Mouse (Mus musculus): ENCODE data around the gene Adssl1. TPM values are rescaled to one million over a fixed set of nuclear protein-coding genes. Genes with fewer than 3 reads are reported as not detected.

Adssl1 gene
- polyA plus RNA-seq, 1 experiment from 2014 or later = 2.1 TPM

- ATAC-seq (replicated peaks; ENCODE audit: low FRiP score) (no peak), DNase-seq (ENCODE audit: low spot score) (no peak)
- no peaks in the 10 kb centered on the region for H3K9me3 ChIP-seq (ENCODE audit: control insufficient read depth, low read length)
- H3K9ac ChIP-seq (ENCODE audit: low read length) = no peak overlapping the region
- H3K36me3 ChIP-seq (ENCODE audit: control insufficient read depth, insufficient read depth, low read length) = peaks cover 5% of the 10 kb centered on the region; the same call in 1 of the 2 replicates
- H3K4me1 ChIP-seq (replicated peaks; ENCODE audit: control insufficient read depth, insufficient read depth, low read length) = no peaks in the 10 kb centered on the region; the same call in 1 of the 2 replicates
- WGBS = 97% methylated on average over 5 of the region's 5 CpGs
- H3K27ac ChIP-seq (ENCODE audit: low read depth, low read length) = no peak overlapping the region
- H3K4me3 ChIP-seq (ENCODE audit: low read depth, low read length) = no peak overlapping the region
- no peak overlapping the region for H3K4me2 ChIP-seq (ENCODE audit: low read depth, low read length, severe bottlenecking)
- H3K27me3 ChIP-seq (ENCODE audit: control insufficient read depth, insufficient read depth, low read length) = no peaks in the 10 kb centered on the region
Observed at GRCm38 (mm10) chr12:112648081-112648480, 28.2 kb downstream of the Adssl1 start.

GRCm38 (mm10) chr12:112651778-112652439 is 32.1 kb downstream of the Adssl1 start:
- H3K27ac ChIP-seq (ENCODE audit: low read depth, low read length) = no peak overlapping the region

GRCm38 (mm10) chr12:112653157-112653824 is 33.4 kb downstream of the Adssl1 start:
- ATAC-seq (replicated peaks; ENCODE audit: low FRiP score) (peak; percentile 60), DNase-seq (ENCODE audit: low spot score) (peak; percentile 88)
- WGBS = 59% methylated on average over 7 of the region's 7 CpGs
- H3K4me1 ChIP-seq (replicated peaks; ENCODE audit: control insufficient read depth, insufficient read depth, low read length) = no peaks in the 10 kb centered on the region
- no peaks in the 10 kb centered on the region for H3K9me3 ChIP-seq (ENCODE audit: control insufficient read depth, low read length)
- no peak overlapping the region for H3K27ac ChIP-seq (ENCODE audit: low read depth, low read length)
- no peaks in the 10 kb centered on the region for H3K27me3 ChIP-seq (ENCODE audit: control insufficient read depth, insufficient read depth, low read length)
- peaks cover 17% of the 10 kb centered on the region; the same call in 1 of the 2 replicates for H3K36me3 ChIP-seq (ENCODE audit: control insufficient read depth, insufficient read depth, low read length)
- no peak overlapping the region for H3K4me3 ChIP-seq (ENCODE audit: low read depth, low read length)
- H3K9ac ChIP-seq (ENCODE audit: low read length) = no peak overlapping the region
- no peak overlapping the region for H3K4me2 ChIP-seq (ENCODE audit: low read depth, low read length, severe bottlenecking)

More at GRCm38 (mm10) chr12:112651778-112652439, 32.1 kb downstream of the Adssl1 start:
- Histone ChIP-seq H3K9ac (ENCODE audit: low read length) (no peak overlapping the region), H3K4me3 (ENCODE audit: low read depth, low read length) (no peak overlapping the region), H3K9me3 (ENCODE audit: control insufficient read depth, low read length) (no peaks in the 10 kb centered on the region), H3K4me1 (replicated peaks; ENCODE audit: control insufficient read depth, insufficient read depth, low read length) (no peaks in the 10 kb centered on the region), H3K27me3 (ENCODE audit: control insufficient read depth, insufficient read depth, low read length) (no peaks in the 10 kb centered on the region), H3K4me2 (ENCODE audit: low read depth, low read length, severe bottlenecking) (no peak overlapping the region), H3K36me3 (ENCODE audit: control insufficient read depth, insufficient read depth, low read length) (peaks cover 8% of the 10 kb centered on the region; the same call in 1 of the 2 replicates)
- DNase-seq (ENCODE audit: low spot score) (no peak), ATAC-seq (replicated peaks; ENCODE audit: low FRiP score) (no peak)
- WGBS = 81% methylated on average over 5 of the region's 5 CpGs

GRCm38 (mm10) chr12:112654076-112654475 is 34.2 kb downstream of the Adssl1 start:
- Histone ChIP-seq H3K36me3 (ENCODE audit: control insufficient read depth, insufficient read depth, low read length) (peaks cover 25% of the 10 kb centered on the region), H3K4me2 (ENCODE audit: low read depth, low read length, severe bottlenecking) (no peak overlapping the region), H3K9me3 (ENCODE audit: control insufficient read depth, low read length) (no peaks in the 10 kb centered on the region), H3K4me1 (replicated peaks; ENCODE audit: control insufficient read depth, insufficient read depth, low read length) (no peaks in the 10 kb centered on the region), H3K4me3 (ENCODE audit: low read depth, low read length) (no peak overlapping the region), H3K9ac (ENCODE audit: low read length) (no peak overlapping the region), H3K27me3 (ENCODE audit: control insufficient read depth, insufficient read depth, low read length) (no peaks in the 10 kb centered on the region), H3K27ac (ENCODE audit: low read depth, low read length) (no peak overlapping the region)
- WGBS = 92% methylated on average over 5 of the region's 5 CpGs
- ATAC-seq (replicated peaks; ENCODE audit: low FRiP score) (no peak), DNase-seq (ENCODE audit: low spot score) (no peak)

- Histone ChIP-seq H3K27ac (ENCODE audit: low read depth, low read length) (no peak overlapping the region), H3K4me1 (replicated peaks; ENCODE audit: control insufficient read depth, insufficient read depth, low read length) (peaks cover 16% of the 10 kb centered on the region), H3K4me3 (ENCODE audit: low read depth, low read length) (no peak overlapping the region), H3K4me2 (ENCODE audit: low read depth, low read length, severe bottlenecking) (no peak overlapping the region), H3K36me3 (ENCODE audit: control insufficient read depth, insufficient read depth, low read length) (peaks cover 22% of the 10 kb centered on the region), H3K27me3 (ENCODE audit: control insufficient read depth, insufficient read depth, low read length) (no peaks in the 10 kb centered on the region), H3K9ac (ENCODE audit: low read length) (no peak overlapping the region), H3K9me3 (ENCODE audit: control insufficient read depth, low read length) (no peaks in the 10 kb centered on the region)
- WGBS = 95% methylated on average over 7 of the region's 7 CpGs
- ATAC-seq (replicated peaks; ENCODE audit: low FRiP score) = no peak
- DNase-seq (ENCODE audit: low spot score) = no peak
Observed at GRCm38 (mm10) chr12:112658619-112659018, 38.8 kb downstream of the Adssl1 start.

GRCm38 (mm10) chr12:112659109-112659508 is 39.3 kb downstream of the Adssl1 start:
- H3K36me3 ChIP-seq (ENCODE audit: control insufficient read depth, insufficient read depth, low read length) = peaks cover 22% of the 10 kb centered on the region

GRCm38 (mm10) chr12:112660576-112661326 is 40.9 kb downstream of the Adssl1 start:
- peak; percentile 83 for DNase-seq (ENCODE audit: low spot score)
- WGBS = 41% methylated on average over 5 of the region's 5 CpGs
- Histone ChIP-seq H3K9ac (ENCODE audit: low read length) (no peak overlapping the region; the same call in 1 of the 2 replicates), H3K36me3 (ENCODE audit: control insufficient read depth, insufficient read depth, low read length) (peaks cover 22% of the 10 kb centered on the region), H3K27ac (ENCODE audit: low read depth, low read length) (peak overlapping the region; percentile 73), H3K4me2 (ENCODE audit: low read depth, low read length, severe bottlenecking) (peak overlapping the region; percentile 13; the same call in 1 of the 2 replicates), H3K27me3 (ENCODE audit: control insufficient read depth, insufficient read depth, low read length) (no peaks in the 10 kb centered on the region), H3K9me3 (ENCODE audit: control insufficient read depth, low read length) (no peaks in the 10 kb centered on the region), H3K4me3 (ENCODE audit: low read depth, low read length) (no peak overlapping the region), H3K4me1 (replicated peaks; ENCODE audit: control insufficient read depth, insufficient read depth, low read length) (peaks cover 34% of the 10 kb centered on the region)
- ATAC-seq (replicated peaks; ENCODE audit: low FRiP score) = peak; percentile 54

More at GRCm38 (mm10) chr12:112659109-112659508, 39.3 kb downstream of the Adssl1 start:
- Histone ChIP-seq H3K4me3 (ENCODE audit: low read depth, low read length) (no peak overlapping the region), H3K9me3 (ENCODE audit: control insufficient read depth, low read length) (no peaks in the 10 kb centered on the region), H3K27me3 (ENCODE audit: control insufficient read depth, insufficient read depth, low read length) (no peaks in the 10 kb centered on the region), H3K27ac (ENCODE audit: low read depth, low read length) (no peak overlapping the region), H3K4me2 (ENCODE audit: low read depth, low read length, severe bottlenecking) (no peak overlapping the region), H3K9ac (ENCODE audit: low read length) (no peak overlapping the region), H3K4me1 (replicated peaks; ENCODE audit: control insufficient read depth, insufficient read depth, low read length) (peaks cover 20% of the 10 kb centered on the region)
- DNase-seq (ENCODE audit: low spot score) (no peak), ATAC-seq (replicated peaks; ENCODE audit: low FRiP score) (no peak)
- WGBS = 78% methylated on average over 5 of the region's 6 CpGs

- no peak overlapping the region for H3K4me3 ChIP-seq (ENCODE audit: low read depth, low read length)
- no peak overlapping the region; the same call in 1 of the 2 replicates for H3K9ac ChIP-seq (ENCODE audit: low read length)
- peak overlapping the region; percentile 3; the same call in 1 of the 2 replicates for H3K4me2 ChIP-seq (ENCODE audit: low read depth, low read length, severe bottlenecking)
- H3K27me3 ChIP-seq (ENCODE audit: control insufficient read depth, insufficient read depth, low read length) = no peaks in the 10 kb centered on the region
- DNase-seq (ENCODE audit: low spot score) (no peak), ATAC-seq (replicated peaks; ENCODE audit: low FRiP score) (no peak; the same call in 1 of the 2 replicates)
- H3K9me3 ChIP-seq (ENCODE audit: control insufficient read depth, low read length) = no peaks in the 10 kb centered on the region
- H3K4me1 ChIP-seq (replicated peaks; ENCODE audit: control insufficient read depth, insufficient read depth, low read length) = peaks cover 36% of the 10 kb centered on the region
- peak overlapping the region; percentile 73 for H3K27ac ChIP-seq (ENCODE audit: low read depth, low read length)
- 96% methylated on average over 3 of the region's 3 CpGs for WGBS
- peaks cover 20% of the 10 kb centered on the region for H3K36me3 ChIP-seq (ENCODE audit: control insufficient read depth, insufficient read depth, low read length)
Observed at GRCm38 (mm10) chr12:112661327-112661605, 41.4 kb downstream of the Adssl1 start.
